Mouse (Mus musculus): ENCODE results near the gene Gjc1.

DNA sequence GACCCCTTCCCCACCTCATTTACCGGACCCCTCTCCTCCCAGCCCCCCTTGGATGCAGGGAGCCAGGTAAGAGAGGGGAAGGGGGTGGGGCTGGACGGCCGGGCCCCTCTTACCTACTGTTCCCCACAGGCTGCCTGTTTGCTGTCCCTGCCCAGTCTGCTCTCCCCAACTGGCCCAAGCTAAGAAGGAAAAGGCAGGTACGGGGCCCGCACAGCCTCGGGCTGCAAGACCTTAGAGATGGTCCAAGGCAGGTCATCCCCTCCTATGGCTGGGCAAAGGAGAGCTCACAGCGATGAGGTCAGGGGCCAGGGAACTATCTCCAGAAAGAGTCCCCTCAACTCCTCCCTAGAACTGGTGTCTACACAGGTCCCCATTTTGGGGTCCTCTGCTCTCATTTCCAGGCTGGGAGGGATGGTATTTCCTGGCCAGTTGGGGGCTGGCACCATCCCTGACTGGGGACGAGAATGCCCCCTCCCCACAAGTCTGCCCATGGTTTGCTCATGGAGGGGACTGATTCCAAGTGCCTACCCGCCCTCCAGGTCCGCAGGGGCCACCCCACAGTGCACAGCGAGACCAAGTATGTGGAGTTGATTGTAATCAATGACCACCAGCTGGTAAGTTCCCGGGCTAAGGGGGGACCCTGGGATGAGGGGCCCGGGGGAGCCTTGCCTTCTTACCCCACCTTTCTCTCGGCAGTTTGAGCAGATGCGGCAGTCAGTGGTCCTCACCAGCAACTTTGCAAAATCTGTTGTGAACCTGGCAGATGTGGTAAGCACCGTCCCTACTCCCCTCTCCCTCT, 47.4 kb downstream of the Gjc1 start:
- no peak for TF ChIP-seq CTCF (IDR thresholded peaks at IDR 0.05)
- TF ChIP-seq POLR2A (IDR thresholded peaks at IDR 0.05; ENCODE audit: insufficient read depth, low read depth, low read length), result no peak
- TF ChIP-seq EP300 (IDR thresholded peaks at IDR 0.05; ENCODE audit: insufficient read depth, low read depth, low read length), result no peak
